Mouse (Mus musculus) E14TG2a.4 (cell line): ENCODE results near the gene Wdr95.

Source experiments
- CTCF ChIP-seq: conservative IDR thresholded peaks from 2 replicates; pipeline ENCODE4 v1.5.1; 2014; ENCODE audit warnings: low read length
- NANOG ChIP-seq: IDR thresholded peaks from 2 replicates; pipeline ENCODE4 v1.6.1; 2014; ENCODE audit warnings: borderline replicate concordance, low read length, mixed read lengths
- POU5F1 ChIP-seq: IDR thresholded peaks from 2 replicates; pipeline ENCODE4 v1.6.1; 2014; ENCODE audit warnings: low read length, borderline replicate concordance

DNA sequence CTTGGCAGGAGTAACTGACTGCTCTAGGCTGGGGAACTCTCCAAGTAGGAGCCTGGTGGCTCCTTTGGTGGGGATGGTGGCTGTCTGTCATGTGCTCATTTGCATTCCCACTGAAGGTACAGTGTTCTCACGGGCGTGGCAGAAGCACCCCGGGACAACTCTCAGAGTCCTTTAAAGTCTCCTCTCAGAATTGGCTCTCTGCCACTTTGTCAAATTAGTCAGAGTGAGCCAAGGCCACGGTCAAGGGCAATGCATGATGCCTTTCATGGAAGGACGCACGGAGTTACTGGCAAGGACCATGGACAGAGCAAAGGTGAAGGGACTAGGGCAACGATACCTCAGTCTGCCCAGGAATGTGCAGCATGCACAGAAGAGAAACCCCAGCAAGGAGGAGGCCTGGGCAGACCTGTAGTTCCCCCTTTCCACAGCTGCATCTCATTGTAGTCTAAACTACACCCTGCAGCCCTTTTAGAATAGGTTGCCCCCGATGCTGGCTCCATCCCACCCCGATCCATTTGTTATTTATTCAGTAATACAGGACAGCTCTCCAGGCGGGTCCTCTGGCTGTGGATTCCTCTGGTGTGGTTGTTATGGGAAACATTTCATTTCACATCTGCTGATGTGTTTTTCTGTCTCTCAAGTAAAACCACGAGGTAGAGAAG is 40.0 kb upstream of the Wdr95 start:
- TF ChIP-seq CTCF: no peak
- no peak for TF ChIP-seq NANOG
- TF ChIP-seq POU5F1: no peak
